Mouse (Mus musculus): ENCODE results near the gene Itpr2.

GRCm38 (mm10) chr6:146080546-146081512, 421.2 kb downstream of the Itpr2 start:
- TF ChIP-seq CTCF (conservative IDR thresholded peaks at IDR 0.05; ENCODE audit: insufficient read depth, insufficient read length, low read depth, low read length) (no peak), POLR2A (IDR thresholded peaks at IDR 0.05; ENCODE audit: low read depth, low read length) (no peak)

Data from kidney, adult 2 months (tissue).